Mouse (Mus musculus) heart, embryonic 14.5 days (tissue): Measurements from ENCODE around the gene Papln. TPM values are rescaled to one million over a fixed set of nuclear protein-coding genes. Genes with fewer than 3 reads are reported as not detected.

ENCODE experiments used
- ATAC-seq: fragments of 200-750 bp; cut with Nextera tagmentation; 2 replicates; pipeline ENCODE4 v1.8.0; 2017; ENCODE audit warnings: low read depth, moderate TSS enrichment; ENCODE audit not compliant: insufficient number of reproducible peaks, insufficient read depth, low FRiP score
- H3K27ac ChIP-seq, 2 experiments: fragments of 200-500 bp in 1 of 2; fragments of 300-500 bp in 1 of 2; sonication (generic) in 1 of 2; replicated peaks in 1 of 2; 2 replicates each; pipeline ENCODE4 v1.5.1; 2012 to 2014; ENCODE audit warnings: low read depth in 2 of 2, low read length in 2 of 2, control low read depth in 1 of 2, mild to moderate bottlenecking in 1 of 2, mixed read lengths in 1 of 2; ENCODE audit not compliant: control insufficient read depth in 1 of 2, insufficient read depth in 1 of 2
- H3K27me3 ChIP-seq: fragments of 300-500 bp; sonication (generic); 2 replicates; pipeline ENCODE4 v1.6.1; 2014; ENCODE audit warnings: mild to moderate bottlenecking, low read length, control low read depth; ENCODE audit not compliant: control insufficient read depth, insufficient read depth
- H3K36me3 ChIP-seq: fragments of 300-500 bp; sonication (generic); 2 replicates; pipeline ENCODE4 v1.6.1; 2014; ENCODE audit warnings: mild to moderate bottlenecking, control low read depth, low read length, mixed read lengths; ENCODE audit not compliant: control insufficient read depth, insufficient read depth
- H3K4me1 ChIP-seq, 2 experiments: fragments of 200-500 bp in 1 of 2; fragments of 300-500 bp in 1 of 2; sonication (generic) in 1 of 2; 2 replicates each; pipeline ENCODE4 v1.6.1; 2012 to 2014; ENCODE audit warnings: low read length in 2 of 2, control low read depth in 1 of 2, mixed read lengths in 1 of 2; ENCODE audit not compliant: control insufficient read depth in 2 of 2, insufficient read depth in 2 of 2
- H3K4me2 ChIP-seq: fragments of 300-500 bp; sonication (generic); 2 replicates; pipeline ENCODE4 v1.6.1; 2014; ENCODE audit warnings: mild to moderate bottlenecking, low read length
- H3K4me3 ChIP-seq, 2 experiments: fragments of 200-500 bp in 1 of 2; fragments of 300-500 bp in 1 of 2; sonication (generic) in 1 of 2; 2 replicates each; pipeline ENCODE4 v1.5.1; 2012 to 2014; ENCODE audit warnings: low read length in 2 of 2, mild to moderate bottlenecking in 2 of 2, control low read depth in 1 of 2, low read depth in 1 of 2, moderate library complexity in 1 of 2; ENCODE audit not compliant: control insufficient read depth in 1 of 2, insufficient read depth in 1 of 2
- H3K9ac ChIP-seq: fragments of 300-500 bp; sonication (generic); 2 replicates; pipeline ENCODE4 v1.6.1; 2014; ENCODE audit warnings: mild to moderate bottlenecking, low read length
- H3K9me3 ChIP-seq: fragments of 300-500 bp; sonication (generic); 2 replicates; pipeline ENCODE4 v1.6.1; 2016; ENCODE audit warnings: low read length, control low read depth; ENCODE audit not compliant: control insufficient read depth
- WGBS: fragments of 180-500 bp; shearing (Covaris S2); extraction: QIAGEN DNeasy Blood & Tissue Kit; methylation state at CpG from one replicate; pipeline ENCODE4 v1.1.7; 2014; 5-methylcytosine and 5-hydroxymethylcytosine counted together
- polyA plus RNA-seq: library from polyadenylated mRNA; unstranded; fragments of >200 nt; fragmentation: Nextera tagmentation; extraction: Ambion mirVana; gene quantifications from 2 replicates; pipeline ENCODE4 v1.2.1, GENCODE M21; 2014

Papln gene
- polyA plus RNA-seq, 1 experiment from 2014 or later = 0.22 TPM

GRCm38 (mm10) chr12:83752495-83752894, 10.9 kb upstream of the Papln start:
- Histone ChIP-seq H3K27me3 (no peaks in the 10 kb centered on the region), H3K4me3 (no peak overlapping the region), H3K36me3 (no peaks in the 10 kb centered on the region), H3K4me1 (peaks cover 0 to 2% of the 10 kb centered on the region in 2 experiments; a peak in 1 of 4 replicates), H3K9ac (no peak overlapping the region), H3K4me2 (no peak overlapping the region), H3K9me3 (no peaks in the 10 kb centered on the region), H3K27ac (no peak overlapping the region)
- ATAC-seq = no peak; the same call in 1 of the 2 replicates
- WGBS = 24% methylated on average over 2 of the region's 2 CpGs

GRCm38 (mm10) chr12:83758735-83759134, 4.7 kb upstream of the Papln start:
- Histone ChIP-seq H3K36me3 (no peaks in the 10 kb centered on the region), H3K27me3 (no peaks in the 10 kb centered on the region), H3K27ac (no peak overlapping the region), H3K4me2 (no peak overlapping the region), H3K9ac (no peak overlapping the region), H3K4me1 (peaks cover 6 to 8% of the 10 kb centered on the region in 2 experiments), H3K9me3 (no peaks in the 10 kb centered on the region), H3K4me3 (no peak overlapping the region)
- WGBS = 82% methylated on average over 10 of the region's 10 CpGs
- ATAC-seq = no peak

- WGBS = 84% methylated on average over 2 of the region's 2 CpGs
- H3K36me3 ChIP-seq = no peaks in the 10 kb centered on the region
- peaks cover 10 to 15% of the 10 kb centered on the region in 2 experiments for H3K4me1 ChIP-seq
- H3K9me3 ChIP-seq = no peaks in the 10 kb centered on the region
- ATAC-seq = no peak
- no peak overlapping the region for H3K4me3 ChIP-seq
- no peak overlapping the region for H3K27ac ChIP-seq
- H3K9ac ChIP-seq = no peak overlapping the region
- 0 out of 2 replicates have a peak, but pooled peaks cover 5% of the 10 kb centered on the region for H3K27me3 ChIP-seq
- no peak overlapping the region for H3K4me2 ChIP-seq
These were observed 3.2 kb upstream of the Papln start for GRCm38 (mm10) chr12:83760201-83760600.

- H3K36me3 ChIP-seq = no peaks in the 10 kb centered on the region
- H3K9me3 ChIP-seq = no peaks in the 10 kb centered on the region
- H3K27me3 ChIP-seq = 0 out of 2 replicates have a peak, but pooled peaks cover 9% of the 10 kb centered on the region
- peaks cover 10 to 15% of the 10 kb centered on the region in 2 experiments for H3K4me1 ChIP-seq
- H3K4me2 ChIP-seq = no peak overlapping the region
- no peak overlapping the region for H3K4me3 ChIP-seq
- ATAC-seq = no peak
- H3K27ac ChIP-seq = no peak overlapping the region
- 61% methylated on average over 4 of the region's 4 CpGs for WGBS
- H3K9ac ChIP-seq = no peak overlapping the region
These were observed 728 bp upstream of the Papln start for GRCm38 (mm10) chr12:83762706-83763105.

GRCm38 (mm10) chr12:83764044-83764365, 571 bp downstream of the Papln start:
- no peak for ATAC-seq
- Histone ChIP-seq H3K36me3 (no peaks in the 10 kb centered on the region), H3K27me3 (0 out of 2 replicates have a peak, but pooled peaks cover 9% of the 10 kb centered on the region), H3K9me3 (no peaks in the 10 kb centered on the region), H3K4me2 (peak overlapping the region; percentile 91), H3K27ac (no peak overlapping the region), H3K4me1 (peaks cover 10 to 15% of the 10 kb centered on the region in 2 experiments), H3K4me3 (peak overlapping the region; percentile 37 to 44), H3K9ac (peak overlapping the region; percentile 69)
- 1% methylated on average over 14 of the region's 14 CpGs for WGBS

GRCm38 (mm10) chr12:83764519-83764918, 1.1 kb downstream of the Papln start:
- ATAC-seq = no peak
- Histone ChIP-seq H3K27me3 (0 out of 2 replicates have a peak, but pooled peaks cover 9% of the 10 kb centered on the region), H3K4me2 (peak overlapping the region; percentile 91), H3K9ac (no peak overlapping the region), H3K27ac (no peak overlapping the region), H3K9me3 (no peaks in the 10 kb centered on the region), H3K4me1 (peaks cover 10 to 15% of the 10 kb centered on the region in 2 experiments), H3K36me3 (no peaks in the 10 kb centered on the region), H3K4me3 (no peak overlapping the region)
- WGBS = 71% methylated on average over 10 of the region's 10 CpGs

GRCm38 (mm10) chr12:83765965-83766603, 2.6 kb downstream of the Papln start:
- Histone ChIP-seq H3K4me3 (no peak overlapping the region), H3K27ac (no peak overlapping the region), H3K27me3 (0 out of 2 replicates have a peak, but pooled peaks cover 9% of the 10 kb centered on the region), H3K9me3 (no peaks in the 10 kb centered on the region), H3K4me1 (peaks cover 14 to 25% of the 10 kb centered on the region in 2 experiments), H3K4me2 (no peak overlapping the region), H3K9ac (no peak overlapping the region), H3K36me3 (no peaks in the 10 kb centered on the region)
- 68% methylated on average over 13 of the region's 13 CpGs for WGBS
- ATAC-seq = no peak

GRCm38 (mm10) chr12:83767833-83768232, 4.4 kb downstream of the Papln start:
- ATAC-seq = no peak

More at GRCm38 (mm10) chr12:83767833-83768232, 4.4 kb downstream of the Papln start:
- Histone ChIP-seq H3K27ac (no peak overlapping the region), H3K4me2 (no peak overlapping the region), H3K27me3 (0 out of 2 replicates have a peak, but pooled peaks cover 9% of the 10 kb centered on the region), H3K9ac (no peak overlapping the region), H3K4me1 (peaks cover 14 to 25% of the 10 kb centered on the region in 2 experiments), H3K36me3 (no peaks in the 10 kb centered on the region), H3K9me3 (no peaks in the 10 kb centered on the region), H3K4me3 (no peak overlapping the region)
- 76% methylated on average over 9 of the region's 9 CpGs for WGBS
